Mouse (Mus musculus) kidney, postnatal 4 days (tissue): ENCODE results near the gene Fras1.

Source experiments
- DNase-seq, 2 experiments: peaks; one replicate each; pipeline ENCODE4 v3.0.0; 2021; ENCODE audit warnings: mixed read lengths in 2 of 2

Gene Fras1

GRCm38 (mm10) chr5:96373567-96373985 lies at the start of gene Fras1:
Fras1 (plus strand) TSS chr5:96373955.
- peak; percentile 63 to 79 for DNase-seq

- peak; percentile 63 to 73 for DNase-seq
These were observed 42.6 kb upstream of the Fras1 start for GRCm38 (mm10) chr5:96331048-96331737.

- DNase-seq, result no peak
These were observed 42.1 kb upstream of the Fras1 start for GRCm38 (mm10) chr5:96331738-96332070.

GRCm38 (mm10) chr5:96333963-96334362 lies 39.8 kb upstream of the Fras1 start:
- peak in 1 of 2 experiments; percentile 6 for DNase-seq

DNA sequence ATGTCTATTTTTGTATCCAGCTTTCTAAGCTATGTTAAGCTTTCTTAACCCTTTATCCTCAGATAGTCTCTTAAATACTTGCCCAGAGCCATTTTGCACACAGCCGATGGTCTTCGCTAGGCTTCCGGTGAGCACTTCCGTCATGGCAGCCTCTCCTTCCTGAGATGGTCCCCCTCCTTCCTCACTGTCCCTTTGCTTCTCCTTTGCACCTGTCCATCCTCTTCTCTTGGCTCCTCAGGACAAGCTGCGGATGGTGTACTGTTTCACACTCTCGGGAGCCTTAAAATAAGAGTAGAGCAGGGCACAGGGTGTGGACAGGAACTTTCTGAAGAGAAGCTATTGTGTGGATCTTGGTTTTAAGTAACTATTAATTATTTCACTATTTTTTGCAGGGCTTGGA lies 33.2 kb upstream of the Fras1 start:
- DNase-seq, result no peak

DNA sequence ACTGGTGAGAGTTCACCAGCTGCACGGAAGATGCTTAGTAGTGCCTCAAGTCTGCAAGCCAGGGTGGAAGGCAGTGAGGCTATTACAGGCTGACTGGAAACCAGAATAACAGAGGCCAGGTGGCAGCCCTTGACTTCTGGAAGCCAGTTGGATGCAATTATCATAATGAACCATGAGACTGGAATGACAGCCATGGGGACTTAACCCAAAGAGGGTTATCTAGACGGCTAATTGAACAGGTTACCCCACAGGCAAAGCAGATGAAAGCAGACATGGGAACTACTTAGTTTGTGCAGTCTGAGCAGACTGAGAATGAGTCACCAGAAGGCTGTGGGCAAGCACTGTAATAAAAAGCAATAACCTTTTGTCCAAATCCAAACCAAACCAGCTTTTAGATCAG lies 28.8 kb upstream of the Fras1 start:
- DNase-seq, result no peak

GRCm38 (mm10) chr5:96351963-96352362 lies 21.8 kb upstream of the Fras1 start:
- DNase-seq, result peak; percentile 30 to 42

DNA sequence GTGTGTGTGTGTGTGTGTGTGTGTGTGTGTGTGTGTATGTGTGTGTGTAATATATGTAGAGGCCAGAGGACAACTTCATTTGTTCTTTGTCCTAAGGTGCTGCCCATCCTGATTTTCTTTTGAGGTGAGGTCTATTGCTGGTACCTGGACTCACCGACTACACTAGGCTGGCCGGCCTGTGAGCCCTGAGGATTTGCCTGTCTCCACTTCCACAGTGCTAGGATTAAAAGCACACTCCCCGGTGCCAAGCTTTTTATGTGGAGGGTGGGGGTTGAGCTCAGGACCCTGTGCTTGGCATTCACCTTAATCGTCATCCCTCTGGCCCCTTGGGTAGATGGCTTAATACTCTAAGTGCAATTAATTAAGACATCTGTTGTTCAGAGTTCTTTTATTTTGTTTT lies 9.8 kb upstream of the Fras1 start:
- DNase-seq, result no peak

GRCm38 (mm10) chr5:96365590-96365989 lies 8.2 kb upstream of the Fras1 start:
- no peak for DNase-seq

DNA sequence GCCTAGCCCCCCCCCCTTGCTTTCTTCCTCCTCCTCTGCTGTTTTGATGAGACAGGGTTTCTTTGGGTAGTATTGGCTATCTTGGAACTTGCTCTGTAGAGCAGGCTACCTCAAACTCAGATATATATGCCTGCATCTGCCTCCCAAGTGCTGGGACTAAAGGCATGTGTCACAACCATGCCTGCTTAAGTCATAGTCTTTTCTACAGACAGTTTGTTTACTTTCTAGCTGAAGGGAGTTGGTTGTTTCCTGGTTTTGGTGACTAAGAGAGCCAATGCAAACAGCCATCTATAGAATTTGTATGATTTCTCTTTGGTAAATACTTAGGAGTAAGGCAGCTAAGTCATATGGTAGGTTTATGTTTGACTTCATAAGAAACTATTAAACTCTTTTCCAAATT lies 6.5 kb upstream of the Fras1 start:
- DNase-seq, result no peak

DNA sequence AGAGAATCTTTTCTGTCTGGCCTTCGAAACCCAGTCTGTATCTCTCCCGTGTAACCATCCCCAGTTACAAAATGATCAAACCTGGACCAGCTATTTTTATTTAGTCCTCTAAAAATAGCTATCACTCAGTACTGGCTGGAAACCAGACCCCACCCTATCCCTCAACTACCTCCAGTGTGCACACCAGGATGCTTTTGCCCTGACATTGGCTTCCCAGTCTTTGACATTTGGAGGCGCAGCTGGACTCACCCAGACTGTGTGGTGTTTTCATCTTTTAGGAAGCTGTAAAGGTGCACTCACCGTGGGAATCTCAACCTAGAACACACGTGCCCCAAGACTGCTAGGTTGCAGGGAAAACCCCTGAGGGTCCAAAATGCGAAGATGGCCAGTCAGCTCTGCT lies 649 bp upstream of the Fras1 start:
- DNase-seq, result no peak

DNA sequence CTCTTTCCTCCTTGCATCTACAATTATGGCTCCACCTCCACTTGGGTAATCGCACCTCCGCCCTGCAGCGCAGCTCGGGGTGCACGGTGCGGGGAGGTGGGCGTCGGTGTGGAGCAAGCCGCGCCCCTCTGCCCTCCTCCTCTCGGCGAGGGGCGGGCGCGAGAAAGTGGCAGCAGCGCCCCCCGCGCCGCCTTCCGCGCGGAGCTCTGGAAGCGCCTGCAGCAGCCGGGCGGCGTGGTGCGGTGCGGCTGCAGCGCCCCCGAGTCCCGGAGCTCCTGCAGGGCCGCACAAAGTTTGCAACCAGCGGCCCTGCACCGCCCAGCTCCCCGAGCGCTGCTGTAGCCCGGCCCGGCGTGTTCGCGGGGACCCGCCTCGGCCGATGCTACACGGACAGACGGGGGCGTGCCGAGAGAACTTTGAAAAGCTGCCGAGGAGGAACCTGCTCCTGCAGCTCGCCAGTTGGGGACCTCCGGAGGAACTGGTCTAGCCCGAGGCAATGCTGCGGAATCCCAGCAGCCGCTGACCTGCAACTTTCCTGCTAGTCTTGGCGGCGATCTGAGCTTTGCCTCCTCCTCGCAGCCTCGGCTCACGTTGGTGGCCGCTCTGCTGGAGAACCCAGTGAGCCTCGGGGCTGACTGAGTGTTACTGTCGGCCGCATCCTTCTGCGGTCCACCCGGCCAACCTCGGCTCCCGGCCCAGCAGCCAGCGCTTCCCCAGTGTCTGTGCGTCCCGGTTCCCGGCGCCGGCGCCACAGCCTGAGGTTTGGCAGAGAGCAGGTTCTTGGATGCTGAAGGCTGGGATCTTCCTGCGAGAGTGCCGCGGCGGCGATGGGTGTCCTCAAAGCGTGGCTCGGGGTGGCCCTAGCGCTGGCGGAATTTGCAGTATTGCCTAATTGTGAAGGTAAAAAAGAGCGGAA lies 489 bp downstream of the Fras1 start:
- peak; percentile 79 to 86 for DNase-seq

DNA sequence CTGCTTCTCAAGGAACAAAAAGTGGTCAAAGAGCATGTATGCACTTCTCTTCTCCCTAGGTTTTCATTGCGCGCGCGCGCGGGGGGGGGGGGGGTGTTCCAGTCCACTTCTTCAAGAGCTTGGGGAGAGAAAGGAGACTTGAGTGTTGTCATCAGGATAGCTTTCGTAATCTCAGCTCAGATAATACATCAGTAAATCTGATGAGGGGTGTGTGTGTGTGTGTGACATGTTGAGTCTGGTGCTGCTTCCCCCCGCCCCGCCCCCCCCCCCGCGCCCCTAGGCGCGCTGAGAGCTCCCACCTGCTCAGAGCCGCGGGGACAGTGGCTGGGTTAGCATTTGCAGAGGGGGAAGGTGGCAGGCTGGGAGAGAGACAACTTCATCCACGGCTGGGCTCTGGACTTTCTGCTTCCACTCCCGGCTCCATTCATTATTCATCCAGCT lies 1.7 kb downstream of the Fras1 start:
- peak; percentile 25 to 51 for DNase-seq

- DNase-seq, result peak; percentile 56 to 68
These were observed 2.5 kb downstream of the Fras1 start for GRCm38 (mm10) chr5:96376216-96376615.

DNA sequence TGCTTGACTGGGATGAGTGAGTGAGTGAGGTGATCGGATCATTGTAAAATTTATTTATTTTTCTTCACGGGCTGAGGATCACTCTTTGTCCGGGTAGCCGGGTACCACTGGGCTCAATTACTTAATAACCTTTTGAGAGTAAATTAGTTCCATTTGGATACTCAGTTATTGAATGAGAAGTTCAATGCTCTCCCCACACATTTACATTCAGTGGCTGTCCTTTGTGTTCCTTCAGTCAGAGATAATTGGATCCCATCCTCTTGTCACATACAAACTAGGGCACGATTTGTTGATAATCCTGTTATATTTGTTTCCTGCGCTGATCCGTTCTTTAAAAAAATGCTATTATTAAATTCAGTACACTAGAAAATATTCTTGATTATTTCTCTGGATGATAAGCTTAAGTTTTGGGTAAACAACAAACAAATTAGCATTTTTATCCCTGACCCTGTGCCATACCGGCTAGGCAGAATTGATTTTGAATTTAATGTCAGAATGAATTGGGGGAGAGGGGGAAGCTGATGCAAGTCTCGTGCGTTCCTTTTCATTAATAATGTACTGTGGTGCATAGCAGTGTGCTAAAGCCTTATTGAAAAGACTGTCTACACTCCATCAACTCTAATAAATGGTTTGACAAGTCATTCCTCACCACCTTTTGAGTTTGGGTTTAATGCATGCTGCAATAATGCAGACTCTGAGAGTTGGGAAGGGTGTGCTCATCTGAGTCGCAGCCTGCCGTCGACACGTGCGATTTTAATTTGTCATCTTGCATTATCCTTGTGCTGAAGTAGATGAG lies 12.6 kb downstream of the Fras1 start:
- no peak for DNase-seq

DNA sequence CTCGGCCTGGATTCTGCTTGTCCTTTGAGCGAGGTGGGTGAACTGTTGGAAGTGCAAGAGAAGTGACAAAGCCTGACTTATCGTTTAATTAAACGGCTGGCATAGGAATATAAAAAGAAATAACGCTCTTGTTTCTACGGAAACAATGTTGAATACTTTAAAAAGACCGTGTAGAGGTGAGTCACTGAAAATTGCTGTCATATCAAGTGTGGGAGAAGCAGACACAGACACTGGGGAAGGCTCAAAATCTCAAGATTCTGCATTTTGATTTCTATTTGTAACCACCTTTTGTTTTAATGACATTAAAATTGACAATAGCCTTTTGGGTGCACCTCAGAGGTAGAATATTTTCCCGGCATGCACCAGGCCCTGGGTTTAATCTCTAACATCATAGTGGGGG lies 14.6 kb downstream of the Fras1 start:
- no peak for DNase-seq

DNA sequence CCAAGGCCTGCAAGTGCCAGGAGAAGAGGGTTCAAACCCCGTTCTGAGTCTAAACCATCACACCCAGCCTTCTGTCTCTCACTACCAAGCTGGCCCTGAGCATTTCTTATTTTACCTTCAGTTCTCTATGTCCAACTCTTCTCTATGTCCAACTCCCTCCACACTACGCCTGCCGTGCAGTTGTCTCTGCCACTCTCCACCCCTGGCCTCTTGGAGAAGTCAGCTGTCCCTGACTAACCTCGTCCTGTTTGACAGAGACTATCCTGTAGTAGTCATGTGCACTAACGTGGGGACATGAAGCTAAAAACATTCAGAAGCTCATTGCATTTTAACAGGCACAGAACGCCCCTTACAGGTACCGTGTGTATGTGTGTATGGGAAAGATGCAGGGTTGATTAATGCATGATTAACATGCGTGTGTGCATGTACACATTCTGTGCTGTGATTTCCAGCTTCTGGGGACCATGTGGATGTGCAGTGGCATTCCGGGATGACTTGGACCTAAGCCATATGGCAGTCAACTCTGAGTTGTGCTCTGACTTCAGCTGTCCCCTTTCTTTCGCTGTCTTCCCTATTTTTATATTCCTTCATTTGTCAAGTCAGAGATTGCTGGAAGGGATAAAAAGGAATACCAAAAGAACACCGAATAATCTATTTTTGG lies 16.3 kb downstream of the Fras1 start:
- no peak for DNase-seq

DNA sequence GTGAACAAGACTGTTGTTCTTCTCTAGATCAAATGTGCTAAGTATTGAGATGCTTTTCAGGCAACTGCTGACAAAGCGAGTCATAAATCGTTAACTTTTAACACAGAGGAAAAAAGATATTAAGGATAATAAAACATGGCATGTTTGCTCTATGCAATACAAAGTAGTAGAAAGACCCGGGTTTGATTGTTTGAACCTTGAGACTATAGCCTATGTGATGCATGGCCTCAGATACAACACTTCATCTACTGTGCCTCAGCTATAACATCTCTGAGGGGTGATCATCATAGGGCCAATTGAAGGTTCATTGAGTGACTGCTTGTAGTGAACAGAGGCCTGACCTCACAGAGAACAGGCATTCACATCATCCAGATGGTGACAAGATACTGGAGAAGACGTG lies 17.3 kb downstream of the Fras1 start:
- no peak for DNase-seq

- no peak for DNase-seq
These were observed 21.2 kb downstream of the Fras1 start for GRCm38 (mm10) chr5:96394947-96395346.

DNA sequence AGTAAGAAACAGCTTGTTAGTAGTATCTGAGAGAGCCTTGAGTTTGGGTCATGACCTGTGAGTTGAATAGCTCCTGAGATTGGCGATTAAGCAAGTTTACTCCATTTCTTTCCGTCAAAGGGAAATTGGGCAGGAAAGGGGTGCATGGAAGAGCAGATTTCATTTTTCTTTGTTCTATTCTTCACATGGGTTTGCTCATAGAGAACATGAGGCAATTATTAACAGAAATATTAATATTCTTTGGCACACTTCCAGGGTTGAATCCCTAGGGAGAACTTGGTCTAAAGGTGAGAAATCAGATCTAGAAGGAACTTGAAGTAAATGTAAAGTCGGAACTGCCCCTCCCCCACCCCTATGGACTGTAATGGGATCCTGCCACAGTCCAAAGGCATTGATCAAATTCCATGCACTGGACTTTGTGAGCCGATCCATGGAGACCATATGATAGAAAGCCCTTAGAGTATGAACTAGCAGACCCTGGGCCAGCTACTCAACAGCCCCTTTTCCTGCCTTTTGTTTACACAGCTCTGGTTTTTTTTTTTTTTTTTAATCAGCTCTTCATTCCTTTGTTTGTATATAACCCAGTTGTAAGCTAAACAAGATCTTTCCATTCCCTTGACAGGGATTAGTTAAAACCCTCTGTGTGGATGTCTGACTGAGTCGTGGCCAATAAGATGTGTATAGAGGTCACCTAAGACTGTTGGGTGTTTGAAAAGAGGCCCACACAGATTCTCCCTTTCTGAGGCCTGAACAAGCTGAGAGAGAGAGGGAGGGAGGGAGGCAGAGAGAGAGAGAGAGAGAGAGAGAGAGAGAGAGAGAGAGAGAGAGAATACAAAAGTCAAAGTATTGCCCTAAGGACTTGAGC lies 22.3 kb downstream of the Fras1 start:
- peak; percentile 31 to 41 for DNase-seq

GRCm38 (mm10) chr5:96402555-96402954 lies 28.8 kb downstream of the Fras1 start:
- no peak for DNase-seq
